Mouse (Mus musculus) heart, embryonic 11.5 days (tissue): ENCODE data around the gene 1700020N01Rik. TPM values are rescaled to one million over a fixed set of nuclear protein-coding genes. Genes with fewer than 3 reads are reported as not detected.

ENCODE experiments used
- ATAC-seq: fragments of 200-750 bp; cut with Nextera tagmentation; replicated peaks from 2 replicates; pipeline ENCODE4 v1.8.0; 2017; ENCODE audit warnings: moderate library complexity; ENCODE audit not compliant: insufficient number of reproducible peaks, low FRiP score, low TSS enrichment
- H3K27ac ChIP-seq: fragments of 300-500 bp; sonication (generic); 2 replicates; pipeline ENCODE4 v1.5.1; 2014; ENCODE audit warnings: mild to moderate bottlenecking, low read depth, low read length
- H3K27me3 ChIP-seq: fragments of 300-500 bp; sonication (generic); 2 replicates; pipeline ENCODE4 v1.6.1; 2014; ENCODE audit warnings: mild to moderate bottlenecking, low read length, mixed read lengths; ENCODE audit not compliant: control insufficient read depth, insufficient read depth
- H3K36me3 ChIP-seq: fragments of 300-500 bp; sonication (generic); 2 replicates; pipeline ENCODE4 v1.6.1; 2014; ENCODE audit warnings: mild to moderate bottlenecking, low read length, moderate library complexity, mixed read lengths; ENCODE audit not compliant: control insufficient read depth, insufficient read depth
- H3K4me1 ChIP-seq: fragments of 300-500 bp; sonication (generic); 2 replicates; pipeline ENCODE4 v1.6.1; 2014; ENCODE audit warnings: low read length; ENCODE audit not compliant: control insufficient read depth, insufficient read depth
- H3K4me2 ChIP-seq: fragments of 300-500 bp; sonication (generic); 2 replicates; pipeline ENCODE4 v1.6.1; 2014; ENCODE audit warnings: mild to moderate bottlenecking, moderate library complexity
- H3K4me3 ChIP-seq: fragments of 300-500 bp; sonication (generic); 2 replicates; pipeline ENCODE4 v1.5.1; 2014; ENCODE audit warnings: low read depth, low read length
- H3K9ac ChIP-seq: fragments of 300-500 bp; sonication (generic); 2 replicates; pipeline ENCODE4 v1.6.1; 2014; ENCODE audit warnings: mild to moderate bottlenecking, low read depth, low read length, moderate library complexity
- H3K9me3 ChIP-seq: fragments of 300-500 bp; sonication (generic); replicated peaks from 2 replicates; pipeline ENCODE4 v1.6.1; 2016; ENCODE audit warnings: low read length; ENCODE audit not compliant: control insufficient read depth
- WGBS: fragments of 180-500 bp; shearing (Covaris S2); extraction: QIAGEN DNeasy Blood & Tissue Kit; methylation state at CpG from one replicate; pipeline ENCODE4 v1.1.7; 2014; ENCODE audit not compliant: insufficient replicate concordance; 5-methylcytosine and 5-hydroxymethylcytosine counted together
- polyA plus RNA-seq: library from polyadenylated mRNA; unstranded; fragments of >200 nt; fragmentation: Nextera tagmentation; extraction: Ambion mirVana; gene quantifications from 2 replicates; pipeline ENCODE4 v1.2.1, GENCODE M21; 2014

Gene 1700020N01Rik
- polyA plus RNA-seq, 1 experiment from 2014 or later, result 0.30 TPM

DNA sequence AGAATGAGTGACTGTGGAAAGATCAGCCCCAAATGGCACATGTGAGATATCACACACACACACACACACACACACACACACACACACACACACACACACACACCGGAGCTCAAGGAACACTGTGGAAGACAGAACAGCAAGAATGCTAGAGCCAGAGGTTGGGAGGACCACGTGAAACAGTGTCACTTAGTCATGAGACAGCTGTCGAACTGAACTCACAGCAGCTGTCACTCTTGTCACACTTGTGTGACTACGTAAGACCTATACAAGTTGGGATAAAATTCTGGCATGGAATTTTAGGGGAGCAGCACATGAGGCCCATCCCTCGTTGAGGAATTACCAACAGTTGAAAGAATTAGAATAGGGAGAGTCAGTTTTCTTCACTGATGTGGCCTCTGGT, 39.7 kb downstream of the 1700020N01Rik start:
- no peak overlapping the region for H3K4me3 ChIP-seq
- WGBS, result 50% methylated on average over 5 of the region's 5 CpGs
- H3K4me1 ChIP-seq, result peaks cover 10% of the 10 kb centered on the region
- no peak overlapping the region for H3K9ac ChIP-seq
- H3K36me3 ChIP-seq, result no peaks in the 10 kb centered on the region
- H3K27me3 ChIP-seq, result no peaks in the 10 kb centered on the region
- H3K27ac ChIP-seq, result no peak overlapping the region
- no peak overlapping the region for H3K4me2 ChIP-seq
- H3K9me3 ChIP-seq, result no peaks in the 10 kb centered on the region
- ATAC-seq, result no peak

- no peak for ATAC-seq
- 59% methylated on average over 4 of the region's 4 CpGs for WGBS
- no peak overlapping the region for H3K27ac ChIP-seq
- H3K9me3 ChIP-seq, result no peaks in the 10 kb centered on the region
- H3K27me3 ChIP-seq, result no peaks in the 10 kb centered on the region
- no peak overlapping the region for H3K4me2 ChIP-seq
- H3K9ac ChIP-seq, result no peak overlapping the region
- H3K4me1 ChIP-seq, result peaks cover 10% of the 10 kb centered on the region
- no peaks in the 10 kb centered on the region for H3K36me3 ChIP-seq
- H3K4me3 ChIP-seq, result no peak overlapping the region
These were observed 43.2 kb downstream of the 1700020N01Rik start for GRCm38 (mm10) chr10:21635988-21636710.

DNA sequence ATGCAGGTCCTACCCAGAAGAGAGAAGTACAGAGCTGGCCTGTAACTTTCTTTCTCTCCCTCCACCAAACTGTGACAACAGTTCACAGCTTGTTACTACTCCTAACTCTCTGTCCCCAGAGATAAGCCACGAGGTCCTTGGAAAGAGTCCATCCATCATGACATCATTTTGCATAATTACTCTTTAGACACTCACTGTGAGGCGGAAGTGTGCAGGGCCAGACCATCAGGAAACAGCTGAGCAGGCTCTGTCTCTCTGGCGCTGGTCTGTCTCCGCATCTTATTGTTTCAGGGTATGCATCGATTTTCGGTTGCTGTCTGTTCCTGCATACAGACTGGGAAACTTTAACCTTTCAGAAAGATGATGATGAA, 43.8 kb downstream of the 1700020N01Rik start:
- H3K4me3 ChIP-seq, result no peak overlapping the region
- H3K27ac ChIP-seq, result no peak overlapping the region
- no peak; the same call in 1 of the 2 replicates for ATAC-seq
- H3K27me3 ChIP-seq, result no peaks in the 10 kb centered on the region
- no peak overlapping the region for H3K9ac ChIP-seq
- no peaks in the 10 kb centered on the region for H3K9me3 ChIP-seq
- H3K36me3 ChIP-seq, result no peaks in the 10 kb centered on the region
- H3K4me1 ChIP-seq, result peaks cover 10% of the 10 kb centered on the region
- H3K4me2 ChIP-seq, result no peak overlapping the region
- 47% methylated on average over 6 of the region's 6 CpGs for WGBS

DNA sequence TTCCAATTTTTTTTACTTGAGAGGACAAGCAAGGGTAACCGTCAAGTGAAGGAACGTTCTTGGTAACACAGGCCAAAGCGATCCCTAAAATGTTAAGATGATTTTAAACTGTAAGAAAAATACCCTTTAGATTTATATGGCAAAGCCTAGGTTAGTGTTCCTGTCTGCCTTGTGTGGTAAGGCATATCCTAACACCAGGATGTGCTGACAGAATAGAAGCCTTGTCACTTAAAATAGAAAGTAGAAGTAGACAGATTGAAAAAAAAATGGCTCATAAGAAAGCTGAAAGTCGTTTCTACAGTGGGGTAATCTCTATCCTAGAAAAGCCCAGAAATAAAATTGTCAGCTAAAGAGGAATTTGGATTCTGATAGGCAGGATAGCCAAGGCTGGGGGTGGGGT, 58.4 kb downstream of the 1700020N01Rik start:
- Histone ChIP-seq H3K27ac (peak overlapping the region; percentile 42), H3K9ac (0 out of 2 replicates have a peak overlapping the region, but pooled peaks have one; percentile 5), H3K4me2 (no peak overlapping the region; the same call in 1 of the 2 replicates), H3K4me1 (peaks cover 8% of the 10 kb centered on the region), H3K4me3 (no peak overlapping the region), H3K36me3 (no peaks in the 10 kb centered on the region), H3K27me3 (no peaks in the 10 kb centered on the region), H3K9me3 (no peaks in the 10 kb centered on the region; the same call in 1 of the 2 replicates)
- ATAC-seq, result no peak
- 64% methylated on average over 4 of the region's 4 CpGs for WGBS

GRCm38 (mm10) chr10:21652426-21653345, 59.7 kb downstream of the 1700020N01Rik start:
- no peaks in the 10 kb centered on the region for H3K36me3 ChIP-seq
- H3K4me3 ChIP-seq, result no peak overlapping the region
- WGBS, result 82% methylated on average over 24 of the region's 24 CpGs
- peaks cover 8% of the 10 kb centered on the region for H3K4me1 ChIP-seq
- no peak overlapping the region for H3K4me2 ChIP-seq
- H3K9ac ChIP-seq, result no peak overlapping the region
- H3K27me3 ChIP-seq, result no peaks in the 10 kb centered on the region
- ATAC-seq, result no peak
- no peak overlapping the region for H3K27ac ChIP-seq
- no peaks in the 10 kb centered on the region; the same call in 1 of the 2 replicates for H3K9me3 ChIP-seq

GRCm38 (mm10) chr10:21653469-21653868, 60.5 kb downstream of the 1700020N01Rik start:
- peaks cover 8% of the 10 kb centered on the region for H3K4me1 ChIP-seq
- 88% methylated on average over 7 of the region's 7 CpGs for WGBS
- no peak for ATAC-seq

DNA sequence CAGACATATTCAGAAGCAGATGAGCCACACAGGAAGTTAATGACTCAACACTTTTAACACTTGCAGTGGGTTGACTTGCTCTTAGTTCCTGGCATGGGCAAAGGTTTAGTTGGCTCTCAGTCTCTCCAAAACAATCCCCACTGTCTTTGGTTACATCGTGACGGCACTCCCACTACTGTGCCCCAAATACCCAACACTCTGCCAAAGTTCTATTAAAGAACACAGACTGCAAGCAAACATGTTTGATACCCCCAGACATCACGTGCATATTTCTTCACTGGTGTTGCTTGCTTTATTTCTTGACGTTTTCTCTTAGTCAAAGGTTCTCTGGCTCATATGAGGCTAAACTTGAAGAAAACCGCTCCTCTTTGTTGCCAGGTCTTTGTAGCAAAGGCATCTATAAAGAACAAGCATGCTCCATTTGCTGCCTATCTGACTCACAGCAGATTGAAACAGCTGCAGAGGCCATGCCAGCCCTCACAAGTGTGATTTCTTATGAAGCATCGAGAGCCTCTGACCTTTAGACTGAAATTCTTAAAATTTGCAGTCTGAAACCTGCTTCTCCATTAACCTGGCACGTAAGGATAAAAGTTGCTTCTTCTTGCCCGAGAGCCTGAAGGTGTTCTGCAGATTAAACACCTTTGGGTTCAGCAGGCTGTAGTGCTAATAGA, 66.8 kb downstream of the 1700020N01Rik start:
- no peak overlapping the region for H3K4me3 ChIP-seq
- no peaks in the 10 kb centered on the region for H3K36me3 ChIP-seq
- no peaks in the 10 kb centered on the region for H3K27me3 ChIP-seq
- no peak overlapping the region for H3K27ac ChIP-seq
- WGBS, result 78% methylated on average over 8 of the region's 8 CpGs
- no peaks in the 10 kb centered on the region; the same call in 1 of the 2 replicates for H3K9me3 ChIP-seq
- H3K4me1 ChIP-seq, result no peaks in the 10 kb centered on the region
- no peak overlapping the region for H3K9ac ChIP-seq
- ATAC-seq, result no peak
- H3K4me2 ChIP-seq, result no peak overlapping the region

More at GRCm38 (mm10) chr10:21653469-21653868, 60.5 kb downstream of the 1700020N01Rik start:
- Histone ChIP-seq H3K9ac (no peak overlapping the region), H3K9me3 (no peaks in the 10 kb centered on the region; the same call in 1 of the 2 replicates), H3K36me3 (no peaks in the 10 kb centered on the region), H3K4me2 (no peak overlapping the region), H3K27me3 (no peaks in the 10 kb centered on the region), H3K27ac (no peak overlapping the region), H3K4me3 (no peak overlapping the region)

DNA sequence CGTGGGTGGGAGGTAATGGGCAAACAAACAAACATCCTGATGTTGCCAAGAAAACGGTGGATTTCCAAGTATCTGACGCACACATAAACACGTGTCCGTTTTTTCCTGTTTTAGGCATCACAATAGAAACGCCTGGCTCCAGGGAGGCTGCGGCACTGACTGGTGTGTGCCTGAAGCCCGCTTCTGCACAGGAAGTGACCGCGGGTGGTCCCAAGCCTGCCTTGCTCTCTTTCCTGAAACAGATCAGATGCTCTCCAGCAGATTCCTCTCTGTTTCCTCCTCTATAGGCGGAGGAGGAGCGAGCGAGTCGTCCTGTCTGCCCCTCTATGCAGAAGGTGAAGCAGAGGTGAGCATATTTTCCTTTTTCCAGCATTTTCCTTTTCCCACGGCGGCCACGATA, 76.0 kb downstream of the 1700020N01Rik start:
- Histone ChIP-seq H3K9me3 (no peaks in the 10 kb centered on the region), H3K4me3 (no peak overlapping the region), H3K27ac (no peak overlapping the region), H3K4me2 (peak overlapping the region; percentile 27; the same call in 1 of the 2 replicates), H3K4me1 (no peaks in the 10 kb centered on the region; the same call in 1 of the 2 replicates), H3K36me3 (no peaks in the 10 kb centered on the region), H3K27me3 (no peaks in the 10 kb centered on the region), H3K9ac (no peak overlapping the region)
- no peak for ATAC-seq
- 38% methylated on average over 17 of the region's 17 CpGs for WGBS
